Mouse (Mus musculus) heart, adult 2 months (tissue): Measurements from ENCODE around the gene Sept10. TPM values are rescaled to one million over a fixed set of nuclear protein-coding genes. Genes with fewer than 3 reads are reported as not detected.

Experiments used
- DNase-seq, 2 experiments: peaks; one replicate each; pipeline ENCODE4 v3.0.0; 2021
- H3K27ac ChIP-seq: fragments of 200-600 bp; 2 replicates; pipeline ENCODE4 v1.8.1; 2022
- H3K27me3 ChIP-seq: fragments of 200-500 bp; 2 replicates; pipeline ENCODE4 v1.6.1; 2012; ENCODE audit warnings: mild to moderate bottlenecking, low read length, inconsistent platforms, mixed read lengths; ENCODE audit not compliant: control insufficient read depth, insufficient read depth
- H3K36me3 ChIP-seq: fragments of 200-500 bp; 2 replicates; pipeline ENCODE4 v1.6.1; 2012; ENCODE audit warnings: low read length, inconsistent platforms; ENCODE audit not compliant: control insufficient read depth, insufficient read depth
- H3K4me1 ChIP-seq: fragments of 200-500 bp; 2 replicates; pipeline ENCODE4 v1.6.1; 2011; ENCODE audit warnings: low read length; ENCODE audit not compliant: control insufficient read depth, insufficient read depth
- H3K4me3 ChIP-seq: fragments of 200-600 bp; 2 replicates; pipeline ENCODE4 v1.8.1; 2022
- H3K79me2 ChIP-seq: fragments of 200-500 bp; replicated peaks from 2 replicates; pipeline ENCODE4 v1.6.1; 2012; ENCODE audit warnings: mild to moderate bottlenecking, inconsistent platforms, low read length, moderate library complexity, mixed read lengths; ENCODE audit not compliant: control insufficient read depth, insufficient read depth
- H3K9ac ChIP-seq: fragments of 200-500 bp; 2 replicates; pipeline ENCODE4 v1.6.1; 2012; ENCODE audit warnings: low read depth, mild to moderate bottlenecking, control low read depth, inconsistent platforms, low read length, mixed read lengths
- CTCF ChIP-seq: fragments of 200-600 bp; IDR thresholded peaks from 2 replicates; pipeline ENCODE4 v1.8.1; 2022; ENCODE audit warnings: antibody characterized with exemption, mild to moderate bottlenecking, moderate library complexity
- EP300 ChIP-seq: fragments of 200-500 bp; IDR thresholded peaks from 2 replicates; pipeline ENCODE4 v1.6.1; 2011; ENCODE audit warnings: low read depth, low read length, control low read depth; ENCODE audit not compliant: insufficient read depth
- POLR2A ChIP-seq: fragments of 200-500 bp; IDR thresholded peaks from 2 replicates; pipeline ENCODE4 v1.6.1; 2011; ENCODE audit warnings: mild to moderate bottlenecking, low read depth, low read length, control low read depth; ENCODE audit not compliant: insufficient read depth
- WGBS: fragments of 180-500 bp; shearing (Covaris S2); methylation state at CpG from one replicate; pipeline ENCODE4 v1.1.7; 2018; 5-methylcytosine and 5-hydroxymethylcytosine counted together
- intact Hi-C: fragments of 180-260 bp; cut with DNase I; formaldehyde crosslinking; loops from one replicate; pipeline ENCODE4 v1.15.1; 2025
- polyA plus RNA-seq: library from polyadenylated mRNA; depleted of rRNA; stranded (reverse); fragments of >200 nt; gene quantifications from 2 replicates; pipeline ENCODE4 v1.2.3, GENCODE M21; 2012
- total RNA-seq, 2 experiments: library from RNA; stranded (reverse); gene quantifications; 2 replicates each; pipeline ENCODE4 v1.2.3; 2021

The Sept10 gene
- total and polyA plus RNA-seq, 3 experiments = 8.4 to 17.3 (median 15.2) TPM

DNA sequence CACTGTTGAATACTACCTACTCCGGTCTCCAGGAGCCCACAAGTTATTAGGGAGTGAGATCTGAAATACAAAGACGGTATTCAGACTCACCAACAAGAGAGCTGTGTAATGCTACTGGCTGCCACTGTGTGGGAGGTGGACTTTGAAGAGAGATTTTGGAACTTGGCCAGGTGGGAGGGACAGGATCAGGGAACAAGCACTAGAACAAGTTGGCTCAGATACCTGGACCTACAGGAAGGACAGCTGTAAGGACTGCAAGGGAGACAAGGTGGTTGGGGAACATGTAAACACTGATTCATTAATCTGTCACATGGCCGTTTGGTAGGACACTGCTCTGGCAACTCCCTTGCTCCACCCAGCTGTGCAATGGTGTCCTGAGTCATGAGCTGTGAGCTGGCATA, 19.5 kb upstream of the Sept10 start:
- peaks cover 2% of the 10 kb centered on the region for H3K4me1 ChIP-seq
- H3K27me3 ChIP-seq = no peaks in the 10 kb centered on the region
- intact Hi-C loops = no loop called here
- H3K27ac ChIP-seq = no peak overlapping the region
- H3K4me3 ChIP-seq = no peak overlapping the region
- no peak for TF ChIP-seq POLR2A
- no peak for TF ChIP-seq EP300
- TF ChIP-seq CTCF = peak; percentile 13; the same call in 1 of the 2 replicates
- H3K9ac ChIP-seq = no peak overlapping the region
- H3K79me2 ChIP-seq = no peaks in the 10 kb centered on the region
- no peaks in the 10 kb centered on the region for H3K36me3 ChIP-seq
- 29% methylated on average over 3 of the region's 3 CpGs for WGBS
- peak in 1 of 2 experiments; percentile 12 for DNase-seq

DNA sequence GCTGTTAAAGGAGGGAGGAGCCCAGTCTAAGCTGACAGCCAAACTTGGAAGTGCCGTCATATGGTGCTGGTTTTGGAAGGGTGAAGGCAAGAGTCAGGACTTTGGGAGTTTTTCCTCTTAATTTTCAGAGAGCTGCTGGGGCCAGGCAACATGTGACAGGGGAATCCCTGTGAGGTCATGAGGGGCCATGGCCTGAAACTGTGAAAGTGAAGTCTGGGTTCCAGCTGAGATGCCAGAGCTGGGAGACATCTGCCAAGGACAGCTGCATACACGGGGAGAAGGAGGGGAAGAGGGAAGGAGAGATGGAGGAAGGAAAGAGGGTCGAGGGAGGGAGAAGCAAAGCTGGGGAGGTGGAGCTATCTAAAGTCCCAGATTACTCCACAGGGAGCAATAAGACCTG, 16.1 kb upstream of the Sept10 start:
- no peak overlapping the region for H3K4me3 ChIP-seq
- no peak overlapping the region for H3K27ac ChIP-seq
- no peak for DNase-seq
- WGBS = 42% methylated on average over 3 of the region's 3 CpGs
- TF ChIP-seq CTCF = no peak
- no peak for TF ChIP-seq POLR2A
- no peak for TF ChIP-seq EP300
- H3K4me1 ChIP-seq = peaks cover 2% of the 10 kb centered on the region
- H3K9ac ChIP-seq = no peak overlapping the region
- no peaks in the 10 kb centered on the region for H3K36me3 ChIP-seq
- intact Hi-C loops = no loop called here
- no peaks in the 10 kb centered on the region for H3K79me2 ChIP-seq
- H3K27me3 ChIP-seq = no peaks in the 10 kb centered on the region

DNA sequence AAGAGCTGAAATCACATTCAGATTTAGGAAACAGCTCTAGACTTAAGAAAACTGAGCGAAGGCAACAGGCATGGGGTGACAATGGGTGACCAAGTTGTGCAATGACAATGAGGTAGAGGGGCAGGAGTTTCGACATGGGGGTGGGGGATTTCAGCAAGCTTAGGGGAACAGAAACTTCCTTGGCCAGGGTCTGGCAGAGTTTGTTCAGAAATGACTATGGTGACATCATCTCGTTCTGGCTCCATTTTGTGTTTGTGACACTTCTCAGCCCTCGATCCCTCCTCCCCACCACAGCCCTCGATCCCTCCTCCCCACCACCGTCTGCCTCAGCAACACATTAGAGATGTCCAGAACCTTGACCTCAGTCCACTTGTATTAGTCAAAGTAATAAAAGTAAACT, 14.8 kb upstream of the Sept10 start:
- TF ChIP-seq EP300 (no peak), POLR2A (no peak), CTCF (no peak)
- Histone ChIP-seq H3K4me3 (no peak overlapping the region), H3K4me1 (peaks cover 2% of the 10 kb centered on the region), H3K27me3 (no peaks in the 10 kb centered on the region), H3K36me3 (no peaks in the 10 kb centered on the region), H3K79me2 (no peaks in the 10 kb centered on the region), H3K9ac (no peak overlapping the region), H3K27ac (no peak overlapping the region)
- intact Hi-C loops = no loop called here
- 75% methylated on average over 6 of the region's 6 CpGs for WGBS
- DNase-seq = peak in 1 of 2 experiments; percentile 11

DNA sequence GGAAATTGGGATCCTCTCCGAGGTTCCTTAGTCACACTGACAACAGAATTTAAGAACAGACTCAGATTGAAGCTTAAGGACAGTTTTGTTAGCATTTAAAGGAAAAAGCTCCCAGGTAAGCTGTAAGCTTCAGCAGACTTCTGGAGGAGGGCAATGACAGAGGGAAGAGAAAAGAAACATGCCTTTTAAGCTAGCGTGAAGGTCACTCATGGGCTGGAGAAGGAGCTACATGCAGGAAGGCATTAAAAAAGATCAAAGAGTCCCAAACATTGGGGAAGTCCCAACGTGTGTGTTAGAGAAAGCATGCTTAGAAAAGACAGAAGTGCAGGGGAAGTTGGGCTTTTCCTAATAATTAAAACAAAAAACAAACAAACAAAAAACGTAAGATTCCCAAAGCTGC, 14.2 kb upstream of the Sept10 start:
- DNase-seq = no peak
- Histone ChIP-seq H3K36me3 (no peaks in the 10 kb centered on the region), H3K27ac (no peak overlapping the region), H3K4me1 (no peaks in the 10 kb centered on the region), H3K4me3 (no peak overlapping the region), H3K27me3 (no peaks in the 10 kb centered on the region), H3K79me2 (no peaks in the 10 kb centered on the region), H3K9ac (no peak overlapping the region)
- 62% methylated on average over 4 of the region's 4 CpGs for WGBS
- TF ChIP-seq EP300 (no peak), POLR2A (no peak), CTCF (no peak)
- intact Hi-C loops = no loop called here

DNA sequence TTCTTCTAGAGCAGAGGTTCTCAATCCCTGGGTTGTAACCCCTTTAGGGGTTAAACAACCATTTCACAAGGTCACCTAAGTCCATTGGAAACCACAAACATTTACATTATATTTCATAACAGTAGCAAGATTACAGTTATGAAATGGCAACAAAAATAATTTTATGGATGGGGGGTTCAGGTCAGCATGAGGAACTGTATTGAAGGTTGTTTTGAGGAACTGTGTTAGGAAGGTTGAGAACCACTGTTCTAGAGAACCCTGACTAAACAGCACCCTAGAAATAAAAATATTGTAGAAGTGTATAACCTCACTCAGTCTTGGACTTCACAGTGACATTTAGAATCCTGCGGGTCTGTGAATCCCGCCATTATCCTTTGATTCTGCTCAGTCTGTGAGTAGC, 13.6 kb upstream of the Sept10 start:
- WGBS = 95% methylated on average over 2 of the region's 2 CpGs
- intact Hi-C loops = no loop called here
- Histone ChIP-seq H3K4me1 (no peaks in the 10 kb centered on the region), H3K27ac (no peak overlapping the region), H3K9ac (no peak overlapping the region), H3K79me2 (no peaks in the 10 kb centered on the region), H3K27me3 (no peaks in the 10 kb centered on the region), H3K4me3 (no peak overlapping the region), H3K36me3 (no peaks in the 10 kb centered on the region)
- TF ChIP-seq EP300 (no peak), CTCF (no peak), POLR2A (no peak)
- no peak for DNase-seq

DNA sequence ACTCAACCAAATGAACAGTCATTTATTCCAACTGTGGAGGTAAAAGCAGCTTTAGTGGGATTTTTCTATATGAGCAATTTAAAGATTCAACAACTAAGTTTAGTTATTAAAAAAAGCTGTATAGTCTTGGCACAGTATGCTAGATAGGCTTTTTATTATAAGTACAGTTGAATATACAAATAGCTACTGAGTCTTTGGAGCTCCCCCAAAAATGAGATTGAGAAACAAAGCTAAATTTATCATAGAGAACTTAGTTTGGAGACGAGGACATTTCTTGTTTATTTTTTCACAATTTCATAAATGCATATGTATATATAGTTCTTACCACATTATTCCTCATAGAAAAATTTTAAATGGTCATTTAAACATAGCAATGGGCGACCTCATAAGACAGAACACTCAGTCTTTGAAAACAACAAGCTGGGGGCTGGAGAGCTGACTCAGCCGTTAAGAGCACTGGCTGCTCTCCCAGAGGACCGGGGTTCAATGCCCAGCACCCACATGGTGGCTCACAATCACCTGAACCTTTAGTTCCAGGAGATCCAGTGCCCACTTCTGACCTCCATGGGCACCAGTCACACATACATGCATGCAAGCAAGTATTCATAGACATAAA, 7.7 kb upstream of the Sept10 start:
- no peak overlapping the region for H3K4me3 ChIP-seq
- no peak overlapping the region for H3K9ac ChIP-seq
- 67% methylated on average over 4 of the region's 4 CpGs for WGBS
- no peaks in the 10 kb centered on the region for H3K27me3 ChIP-seq
- no peak overlapping the region for H3K27ac ChIP-seq
- no peaks in the 10 kb centered on the region for H3K79me2 ChIP-seq
- no peaks in the 10 kb centered on the region for H3K4me1 ChIP-seq
- intact Hi-C loops = no loop called here
- TF ChIP-seq CTCF = no peak
- no peak for TF ChIP-seq EP300
- TF ChIP-seq POLR2A = no peak
- no peaks in the 10 kb centered on the region for H3K36me3 ChIP-seq
- no peak for DNase-seq
